Mouse (Mus musculus) R1 (cell line): ENCODE results near the gene Shc2.

Experiments
- DNase-seq: peaks from one replicate; pipeline ENCODE4 v3.0.0-alpha.2; 2018; ENCODE audit warnings: low read depth, low spot score

Shc2 gene

DNA sequence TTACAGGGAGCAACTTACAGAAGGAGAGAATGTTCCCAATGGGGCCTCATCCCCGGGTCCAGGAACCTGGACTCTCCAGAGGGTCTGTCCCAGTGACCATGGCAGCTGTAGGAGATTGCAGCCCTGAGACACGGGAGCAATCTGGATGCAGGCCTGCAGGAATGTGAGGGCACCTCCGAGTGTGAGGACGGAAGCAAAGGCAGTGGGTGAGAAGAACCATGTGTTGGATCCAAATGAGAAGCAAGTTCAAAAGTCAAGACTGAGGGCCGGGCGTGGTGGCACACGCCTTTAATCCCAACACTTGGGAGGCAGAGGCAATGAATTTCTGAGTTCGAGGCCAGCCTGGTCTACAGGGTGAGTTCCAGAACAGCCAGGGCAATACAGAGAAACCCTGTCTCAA lies 56.2 kb downstream of the Shc2 start:
- DNase-seq, result no peak

DNA sequence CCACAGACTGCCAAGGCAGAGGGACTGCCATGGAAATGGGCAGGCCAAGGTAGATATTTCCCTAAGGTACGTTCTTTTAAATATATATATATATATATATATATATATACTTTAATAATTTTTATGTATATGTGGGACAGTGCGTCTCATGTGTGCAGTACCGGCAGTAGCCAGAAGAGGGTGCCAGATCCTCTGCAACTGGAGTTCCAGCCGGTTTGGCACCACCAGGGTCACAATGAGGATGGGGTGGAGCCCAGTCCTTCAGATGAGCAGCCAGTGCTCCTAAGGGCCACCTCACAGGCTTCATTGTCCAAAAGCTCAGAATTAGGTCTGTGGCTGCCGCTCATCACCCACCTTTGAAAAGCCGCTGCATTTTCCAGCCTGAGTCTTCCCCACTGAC lies 56.9 kb downstream of the Shc2 start:
- DNase-seq, result peak; percentile 73

DNA sequence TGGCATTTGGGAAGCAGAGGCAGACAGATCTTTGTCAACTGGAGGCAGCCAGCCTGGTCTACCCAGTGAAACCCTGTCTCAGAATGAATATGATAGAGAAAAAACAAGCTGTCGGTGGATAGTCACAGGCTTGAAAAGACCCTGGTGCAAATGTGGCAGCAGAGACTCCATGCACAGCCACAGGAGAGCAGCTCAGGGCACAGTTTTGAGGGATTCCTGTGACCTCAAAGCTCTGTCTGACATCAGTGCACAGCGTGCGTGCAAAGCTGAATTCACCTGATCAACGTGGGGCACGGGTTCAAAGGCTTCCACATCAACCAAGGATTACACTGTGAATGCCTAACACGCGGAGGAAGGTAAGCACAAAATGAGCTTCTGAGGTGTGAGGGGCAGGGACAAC lies 57.4 kb downstream of the Shc2 start:
- DNase-seq, result no peak

DNA sequence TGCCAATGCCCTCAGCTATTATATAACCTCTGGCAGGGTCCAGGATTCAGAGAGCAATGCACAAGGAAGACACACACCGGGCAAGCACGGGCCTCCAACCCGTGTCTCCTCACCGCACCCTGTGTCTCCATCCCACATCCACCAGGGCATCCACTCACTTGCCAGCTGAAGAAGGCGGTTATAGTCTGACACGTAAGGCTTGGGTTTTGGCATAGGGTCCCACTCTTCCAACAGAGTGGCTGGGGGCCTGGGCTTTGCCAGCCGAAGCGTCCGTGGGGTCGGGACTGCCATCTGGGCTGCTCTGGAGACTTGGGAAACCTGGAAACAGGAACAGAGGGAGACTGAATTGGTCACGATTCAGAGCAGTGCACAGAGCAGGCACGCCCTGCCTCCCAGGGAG lies 57.9 kb downstream of the Shc2 start:
- DNase-seq, result no peak

DNA sequence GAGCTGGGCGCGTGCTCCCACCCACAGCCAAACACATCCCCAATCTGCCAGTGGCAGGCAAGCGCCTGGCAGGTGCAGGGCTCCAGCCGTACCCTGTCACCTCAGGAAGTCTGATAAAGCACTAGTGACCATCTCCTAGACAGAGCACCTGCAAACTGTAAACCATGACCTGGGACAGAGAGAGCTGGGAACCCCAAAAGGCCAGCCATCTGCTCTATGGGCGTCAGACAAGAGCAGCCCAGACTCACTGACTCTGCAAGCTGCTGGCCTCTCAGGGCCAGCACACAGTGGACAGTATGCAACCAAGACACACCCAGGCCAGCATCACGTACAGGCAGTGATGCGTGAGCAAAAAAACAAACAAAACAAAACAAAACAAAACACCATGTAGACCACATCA lies 58.8 kb downstream of the Shc2 start:
- DNase-seq, result no peak

DNA sequence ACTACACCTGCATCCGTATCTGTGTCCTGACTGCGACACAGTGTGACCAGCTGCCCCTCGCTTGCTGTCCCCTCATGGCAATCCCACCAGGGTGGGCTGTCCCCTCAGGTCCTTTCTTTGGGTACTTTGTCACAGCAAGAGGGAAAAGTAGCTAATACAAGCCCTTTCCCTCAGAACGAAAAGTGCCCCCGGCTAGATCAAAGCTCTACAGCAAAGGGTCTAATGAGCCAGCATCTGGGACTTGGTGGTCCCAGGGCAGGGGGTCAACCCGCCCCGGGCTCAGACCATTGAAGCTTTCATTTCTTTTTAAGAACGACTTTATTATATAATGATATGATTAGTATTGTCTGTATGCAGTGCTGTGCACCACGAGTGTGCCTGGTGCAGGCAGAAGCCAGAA lies 59.4 kb downstream of the Shc2 start:
- DNase-seq, result no peak

DNA sequence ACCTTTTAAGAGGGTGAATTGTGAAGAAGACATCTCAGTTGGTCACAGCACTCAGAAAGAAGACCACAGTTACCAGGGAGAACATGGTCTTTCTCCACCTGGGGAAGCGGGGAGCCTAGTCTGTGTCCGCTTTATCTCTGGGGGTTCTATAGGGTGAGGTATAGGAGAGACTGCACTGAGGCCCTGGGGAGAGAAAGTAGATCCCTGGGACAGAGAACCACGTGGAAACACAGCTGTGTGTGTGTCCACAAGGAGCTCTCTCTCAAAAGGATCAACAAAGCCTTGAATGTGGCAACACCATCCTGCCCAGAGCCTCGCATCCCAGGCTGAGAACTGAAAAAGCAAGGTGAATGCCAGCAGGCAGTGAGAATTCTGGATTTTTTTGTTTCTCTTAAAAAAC lies 60.3 kb downstream of the Shc2 start:
- DNase-seq, result no peak

DNA sequence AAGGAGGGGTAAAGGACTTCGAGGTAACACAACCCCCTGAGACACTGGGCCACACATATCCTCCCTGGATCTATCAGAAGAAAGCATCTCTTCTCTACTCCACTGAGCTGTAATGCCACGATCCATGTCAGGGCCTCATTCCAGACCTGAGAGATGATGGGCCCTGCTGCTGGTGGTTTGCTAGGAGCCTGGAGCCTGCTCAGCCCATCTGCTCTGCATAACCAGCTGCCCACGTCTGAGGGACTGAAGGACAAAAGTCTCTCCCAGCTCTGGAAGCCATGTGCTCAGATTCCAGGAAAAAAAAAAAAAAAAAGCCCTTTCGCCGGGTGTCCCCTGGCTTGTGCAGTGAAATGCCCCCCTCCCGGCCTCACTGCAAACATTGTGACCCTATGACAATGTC lies 62.0 kb downstream of the Shc2 start:
- no peak for DNase-seq

DNA sequence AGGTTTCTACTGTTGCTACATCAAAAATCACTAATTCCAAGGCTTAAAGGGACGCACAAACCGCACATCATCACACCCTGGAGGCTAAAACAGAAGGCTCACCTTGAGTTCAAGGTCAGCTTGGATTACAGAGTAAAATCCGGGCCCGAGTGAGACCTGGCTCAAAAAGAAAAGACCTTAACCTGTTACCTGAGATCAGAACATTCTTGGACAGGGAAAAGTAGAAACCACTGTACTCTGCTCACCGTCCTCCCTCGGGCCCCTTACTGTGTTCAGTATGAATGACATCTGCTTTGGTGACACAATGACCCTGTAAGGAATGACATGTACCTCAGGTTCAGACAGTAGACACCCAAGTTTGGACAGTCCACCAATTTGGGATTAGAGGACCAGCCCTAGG lies 62.9 kb downstream of the Shc2 start:
- DNase-seq, result peak; percentile 33

DNA sequence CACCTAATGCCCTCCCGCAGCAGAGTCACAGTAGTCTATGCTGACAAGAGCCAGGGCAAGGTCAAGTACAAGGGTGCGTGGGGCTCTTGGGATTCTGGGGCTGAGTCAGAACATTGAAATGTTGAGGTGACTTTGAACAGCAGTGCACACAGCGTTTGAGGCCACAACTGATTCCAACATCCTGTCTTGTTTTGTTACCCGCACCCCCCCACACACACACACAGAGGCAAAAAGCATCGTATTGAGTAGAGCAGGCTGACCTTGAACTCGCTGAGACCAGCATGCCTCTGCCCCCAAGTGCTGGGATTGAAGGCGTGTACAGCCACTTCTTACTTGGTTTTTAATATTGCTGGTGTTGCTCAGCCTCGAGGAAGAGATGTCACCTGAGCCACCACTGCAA lies 63.4 kb downstream of the Shc2 start:
- DNase-seq, result peak; percentile 47

DNA sequence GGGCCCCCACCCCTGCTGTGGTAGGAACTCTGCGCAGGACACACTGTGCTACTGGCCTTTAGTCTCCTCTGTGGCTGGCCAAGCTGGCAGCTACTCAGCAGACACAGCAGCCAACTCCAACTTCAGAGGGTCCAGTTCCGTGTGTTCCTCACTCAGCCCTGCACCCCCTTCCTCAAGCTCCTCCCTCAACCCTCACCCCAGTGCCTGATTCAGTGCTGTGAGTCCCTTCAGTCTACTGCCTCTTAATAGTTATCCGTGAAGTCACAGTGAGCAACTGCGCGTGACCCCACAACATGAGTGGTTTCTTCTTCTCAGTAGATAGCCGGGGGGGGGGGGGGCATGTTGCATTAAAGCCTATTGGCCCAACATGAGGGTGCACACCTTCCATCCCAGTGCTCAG lies 64.1 kb downstream of the Shc2 start:
- DNase-seq, result no peak

DNA sequence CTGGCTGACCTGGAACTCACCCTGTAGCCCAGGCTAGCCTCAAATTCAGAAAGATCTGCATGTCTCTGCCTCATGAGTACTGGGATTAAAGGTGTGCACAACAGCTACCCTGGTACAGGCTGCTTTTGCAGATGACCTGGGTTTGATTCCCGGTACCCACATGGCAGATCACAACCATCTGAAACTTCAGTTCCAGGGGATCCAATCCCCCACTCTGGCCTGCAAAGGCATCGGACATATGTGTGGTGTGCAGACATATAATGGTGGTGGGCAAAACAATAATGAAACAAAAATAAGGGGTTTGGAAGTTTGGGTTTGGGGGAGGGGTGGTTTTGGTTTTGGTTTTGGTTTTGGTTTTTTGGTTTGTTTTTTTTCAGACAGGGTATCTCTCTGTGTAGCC lies 66.4 kb downstream of the Shc2 start:
- DNase-seq, result no peak

DNA sequence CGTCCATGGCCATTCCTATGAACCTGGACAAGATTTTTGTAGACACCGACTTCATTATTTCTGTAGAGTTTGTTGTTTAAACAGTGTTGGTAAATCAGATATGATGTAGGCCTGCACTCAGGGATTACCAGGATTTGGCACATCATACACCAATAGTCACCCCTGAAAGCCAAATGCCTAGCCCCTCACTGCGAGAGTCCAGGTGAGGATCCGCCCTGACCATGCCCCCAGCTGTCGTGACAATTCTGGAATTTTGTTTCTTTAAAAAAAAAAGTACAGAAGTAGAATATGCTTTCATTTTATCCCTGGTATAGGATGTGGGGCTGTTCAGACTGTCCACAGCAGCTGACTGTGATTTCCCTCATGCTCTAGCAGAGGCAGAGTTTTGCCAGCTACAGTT lies 67.8 kb downstream of the Shc2 start:
- DNase-seq, result no peak
